Mouse (Mus musculus) lung, postnatal 25 days (tissue): ENCODE results near the gene Polr1e.
"Not testable (repeated sequence)": the region's sequence is repeated elsewhere in the genome, so short reads cannot be mapped to it uniquely, and the experiment has no call there.

ENCODE experiments used
- DNase-seq: peaks from one replicate; pipeline ENCODE4 v3.0.0; 2022; ENCODE audit warnings: low spot score

Gene Polr1e

DNA sequence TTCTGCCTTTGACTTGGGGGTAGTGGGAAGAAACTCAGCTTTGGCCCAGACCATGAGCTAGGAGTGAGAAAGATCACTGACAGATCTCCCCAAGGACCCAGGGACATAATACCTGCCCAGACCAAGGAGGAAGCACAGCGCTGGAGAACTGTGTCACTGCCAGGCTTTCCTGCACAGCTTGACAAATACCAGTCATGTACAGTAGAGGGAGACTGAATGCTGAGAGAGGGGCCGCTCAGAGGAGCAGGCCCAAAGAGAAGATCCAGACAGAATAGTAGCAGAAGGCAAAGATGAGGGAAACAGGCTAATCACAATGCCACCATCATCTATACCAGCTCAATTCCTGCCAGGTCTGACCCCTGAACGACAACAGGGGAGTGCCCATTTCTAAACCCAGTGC, 36.5 kb downstream of the Polr1e start:
- no peak for DNase-seq

- DNase-seq, result no peak
Measured at GRCm38 (mm10) chr4:45055451-45055850, 37.1 kb downstream of the Polr1e start.

DNA sequence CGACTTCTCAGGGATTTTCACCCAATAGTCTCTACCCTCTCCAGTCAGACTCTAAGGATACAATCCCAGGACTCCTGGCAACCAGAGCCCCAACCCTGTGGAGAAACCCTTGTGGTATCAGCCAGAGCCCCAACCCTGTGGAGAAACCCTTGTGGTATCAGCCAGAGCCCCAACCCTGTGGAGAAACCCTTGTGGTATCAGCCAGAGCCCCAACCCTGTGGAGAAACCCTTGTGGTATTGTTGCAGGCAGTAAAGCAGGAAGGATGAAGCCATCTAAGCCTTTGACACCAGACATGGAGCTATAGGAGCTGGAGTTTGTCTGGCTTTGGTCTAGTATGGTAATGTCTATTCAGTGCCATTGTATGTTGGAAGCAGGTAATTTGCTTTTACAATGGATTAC, 45.5 kb downstream of the Polr1e start:
- DNase-seq, result not testable (repeated sequence)

DNA sequence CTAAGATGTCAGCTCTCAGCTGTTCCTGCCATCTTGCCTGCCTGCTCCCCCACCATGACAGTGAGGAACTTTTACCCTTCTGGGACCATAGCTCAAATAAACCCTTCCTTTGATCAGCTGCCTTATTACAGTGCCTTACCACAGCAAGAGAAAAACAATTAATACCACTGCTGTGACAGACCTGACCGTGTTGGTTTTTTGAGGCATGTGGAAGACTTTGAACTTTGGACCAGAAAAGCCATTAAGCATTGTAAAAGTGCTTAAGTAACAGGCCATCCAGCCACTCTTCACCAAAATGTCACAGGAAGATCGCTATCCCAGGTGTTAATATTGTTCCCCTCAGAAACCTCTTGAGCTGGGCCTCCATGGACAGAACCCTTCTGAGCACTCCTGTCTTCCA, 46.2 kb downstream of the Polr1e start:
- no peak for DNase-seq

DNA sequence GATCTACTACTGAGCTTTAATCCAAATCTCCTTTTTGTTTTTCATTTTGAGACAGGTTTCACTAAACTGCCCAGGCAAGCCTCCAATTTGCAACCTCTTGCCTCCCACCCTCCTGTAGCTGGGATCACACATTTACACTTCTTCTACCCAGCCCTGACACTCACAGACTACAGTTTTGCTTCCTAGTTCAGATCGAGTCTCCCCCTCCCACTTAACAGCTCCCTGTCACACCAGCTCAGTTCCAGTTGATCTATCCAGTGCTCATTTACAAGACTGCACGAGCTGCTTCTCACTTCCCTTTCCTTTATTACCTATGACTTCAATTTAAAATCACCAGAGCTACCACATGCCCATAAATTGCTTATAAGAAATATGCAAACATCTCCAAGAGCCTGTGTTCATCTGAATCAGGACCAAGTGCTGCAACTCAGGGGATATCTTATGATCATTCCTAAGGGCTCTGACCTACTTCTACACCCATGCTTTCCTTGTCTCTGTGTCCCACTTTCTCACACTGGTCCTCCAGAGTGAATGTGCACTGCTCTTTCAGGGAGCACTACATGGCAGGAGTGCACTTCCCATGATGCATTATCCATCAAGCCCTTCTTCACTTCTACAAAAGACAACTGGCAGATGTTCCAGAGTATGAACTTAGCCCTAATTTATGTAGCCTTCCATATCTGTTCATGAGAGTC, 47.8 kb downstream of the Polr1e start:
- DNase-seq, result no peak

- no peak for DNase-seq
Measured at GRCm38 (mm10) chr4:45067742-45068141, 49.4 kb downstream of the Polr1e start.

DNA sequence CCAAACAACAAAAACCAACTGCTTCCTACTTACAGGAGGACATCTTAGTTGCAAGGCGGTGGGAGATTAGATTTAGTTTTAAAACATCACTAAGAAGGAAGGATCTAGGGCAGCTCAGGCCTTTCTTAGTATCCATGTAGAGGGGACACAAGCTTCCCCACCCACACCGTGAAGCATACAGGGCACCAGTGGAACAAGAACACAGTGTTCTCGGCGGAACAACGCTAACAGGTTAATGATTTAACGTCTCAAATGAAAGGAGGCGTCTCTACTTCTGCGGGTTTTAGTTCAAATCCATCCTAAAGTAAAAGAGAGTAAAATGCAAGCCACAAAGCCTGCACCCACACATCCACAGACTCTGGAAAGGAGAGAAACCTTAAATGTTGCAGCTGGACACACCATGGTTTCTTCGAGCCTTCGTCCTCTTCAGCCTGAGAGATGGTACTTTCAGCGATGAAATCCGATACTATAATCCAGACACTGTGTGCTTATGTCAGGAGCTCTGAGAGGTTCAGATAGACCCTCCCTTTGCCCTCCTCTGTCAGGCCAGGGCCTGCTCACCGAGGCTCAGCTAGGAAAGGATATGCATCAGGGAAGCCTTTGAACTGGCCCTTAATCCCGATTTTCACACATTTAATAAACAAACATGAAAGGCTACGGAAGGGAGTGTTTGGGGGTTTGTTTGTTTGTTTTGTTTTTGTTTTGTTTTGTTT, 54.0 kb downstream of the Polr1e start:
- DNase-seq, result no peak

GRCm38 (mm10) chr4:45073544-45073943, 55.2 kb downstream of the Polr1e start:
- DNase-seq, result no peak

GRCm38 (mm10) chr4:45081041-45081440, 62.7 kb downstream of the Polr1e start:
- DNase-seq, result not testable (repeated sequence)

GRCm38 (mm10) chr4:45082951-45083350, 64.6 kb downstream of the Polr1e start:
- DNase-seq, result no peak

DNA sequence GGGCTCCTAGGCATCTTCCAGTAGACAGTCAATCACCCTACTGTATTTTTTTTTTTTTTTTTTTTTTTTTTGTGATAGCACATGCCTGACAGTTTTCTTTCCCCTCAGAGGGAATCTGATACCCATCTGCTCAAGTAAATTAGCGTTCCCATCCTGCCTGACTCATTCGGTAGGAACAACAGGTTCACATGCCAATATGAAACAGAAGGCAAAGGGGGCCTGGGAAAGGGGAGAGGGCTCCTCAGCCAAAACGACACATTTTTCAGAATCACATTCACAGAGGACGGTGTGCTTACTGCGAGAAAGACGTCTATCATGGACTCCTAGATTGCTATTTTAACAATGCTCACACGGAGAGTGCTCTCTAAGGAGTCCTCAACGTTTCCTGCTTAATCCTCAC, 65.1 kb downstream of the Polr1e start:
- DNase-seq, result no peak

DNA sequence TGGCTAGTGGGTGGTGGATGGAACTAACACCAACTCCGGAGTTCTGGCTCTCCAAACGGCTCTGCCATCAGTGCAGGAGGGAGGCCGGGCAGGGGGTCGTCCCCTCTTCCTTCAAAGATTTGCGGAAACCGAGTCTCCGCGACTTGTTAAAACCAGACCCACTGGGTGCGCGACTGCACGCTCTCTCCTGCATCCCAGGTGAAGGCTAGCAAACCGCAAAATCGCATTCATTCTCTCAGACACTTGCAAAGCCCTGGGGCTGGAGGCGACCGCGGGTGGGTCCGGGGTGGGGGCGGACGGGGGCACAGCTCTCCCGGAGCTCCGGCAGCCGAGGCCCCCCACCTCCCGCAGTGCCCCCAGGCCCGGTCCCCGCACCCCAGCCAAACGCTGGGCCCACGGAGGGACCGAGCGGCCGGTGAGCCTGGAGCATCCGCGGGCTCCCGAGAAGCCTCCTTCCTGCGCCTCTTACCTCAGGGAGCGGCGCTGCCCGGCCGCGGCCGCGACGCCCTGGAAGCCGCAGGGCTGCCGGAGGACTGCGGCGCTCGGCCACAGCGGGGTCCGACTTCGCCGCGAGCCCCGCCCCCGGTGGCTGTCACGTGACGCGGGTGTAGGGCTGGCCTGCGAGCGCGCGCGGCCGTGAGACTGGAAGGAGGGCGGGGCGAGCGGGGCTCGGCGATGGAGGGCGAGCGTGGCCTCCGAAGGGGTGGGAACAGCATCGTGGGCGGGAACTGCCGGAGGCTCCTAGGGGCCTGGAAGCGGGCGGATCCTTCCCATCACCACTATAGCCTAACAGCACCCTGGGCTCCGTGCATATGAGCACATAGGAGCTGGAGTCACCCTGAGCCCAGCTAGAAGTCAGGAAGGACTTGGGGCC, 65.9 kb downstream of the Polr1e start, which contains the start of gene Fbxo10:
TSS of gene Fbxo10 (minus strand) at position 584 of the 874 bp plus-strand sequence.
- peak; percentile 93 for DNase-seq

DNA sequence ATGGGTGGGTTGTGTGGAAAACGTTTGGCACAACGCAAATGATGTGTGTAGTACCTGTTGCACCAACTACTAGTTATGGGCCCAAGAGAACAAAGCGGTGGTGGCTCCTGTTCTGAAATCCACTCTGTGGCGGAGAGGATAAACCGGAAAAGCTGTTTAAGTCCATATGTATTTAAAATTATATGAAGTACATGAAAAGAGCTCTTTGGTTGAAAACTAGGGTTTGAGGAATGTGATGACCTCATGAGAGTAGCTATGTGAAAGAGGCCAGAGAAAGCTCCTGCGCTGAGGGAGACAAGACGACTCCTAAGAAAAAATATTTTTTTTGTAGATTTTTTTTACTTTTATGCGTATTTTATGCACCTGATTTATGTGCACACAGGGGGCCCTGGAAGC, 66.5 kb downstream of the Polr1e start:
- DNase-seq, result no peak
